Mouse (Mus musculus) hindbrain, embryonic 13.5 days (tissue): ENCODE measurements around the gene Cmtm8. TPM values are rescaled to one million over a fixed set of nuclear protein-coding genes. Genes with fewer than 3 reads are reported as not detected.

Experiments
- ATAC-seq: fragments of 200-750 bp; cut with Nextera tagmentation; 2 replicates; pipeline ENCODE4 v1.8.0; 2017; ENCODE audit warnings: moderate TSS enrichment; ENCODE audit not compliant: low FRiP score
- H3K27ac ChIP-seq: fragments of 300-500 bp; sonication (generic); 2 replicates; pipeline ENCODE4 v1.5.1; 2015; ENCODE audit warnings: inconsistent platforms, mild to moderate bottlenecking, moderate library complexity
- H3K27me3 ChIP-seq: fragments of 300-500 bp; sonication (generic); 2 replicates; pipeline ENCODE4 v1.6.1; 2015; ENCODE audit warnings: mild to moderate bottlenecking, inconsistent platforms
- H3K36me3 ChIP-seq: fragments of 300-500 bp; sonication (generic); 2 replicates; pipeline ENCODE4 v1.6.1; 2015; ENCODE audit warnings: mild to moderate bottlenecking, inconsistent platforms
- H3K4me1 ChIP-seq: fragments of 300-500 bp; sonication (generic); replicated peaks from 2 replicates; pipeline ENCODE4 v1.6.1; 2015; ENCODE audit warnings: inconsistent platforms
- H3K4me2 ChIP-seq: fragments of 300-500 bp; sonication (generic); 2 replicates; pipeline ENCODE4 v1.6.1; 2015; ENCODE audit warnings: inconsistent platforms, mild to moderate bottlenecking, moderate library complexity
- H3K4me3 ChIP-seq: fragments of 300-500 bp; sonication (generic); 2 replicates; pipeline ENCODE4 v1.5.1; 2015; ENCODE audit warnings: mild to moderate bottlenecking, inconsistent platforms
- H3K9ac ChIP-seq: fragments of 300-500 bp; sonication (generic); 2 replicates; pipeline ENCODE4 v1.6.1; 2015; ENCODE audit warnings: mild to moderate bottlenecking, inconsistent platforms
- H3K9me3 ChIP-seq: fragments of 300-500 bp; sonication (generic); 2 replicates; pipeline ENCODE4 v1.6.1; 2016; ENCODE audit warnings: inconsistent platforms
- WGBS: fragments of 180-500 bp; shearing (Covaris S2); methylation state at CpG from one replicate; pipeline ENCODE4 v1.1.7; 2015; 5-methylcytosine and 5-hydroxymethylcytosine counted together
- polyA plus RNA-seq: library from polyadenylated mRNA; unstranded; fragments of >200 nt; fragmentation: Nextera tagmentation; extraction: Ambion mirVana; gene quantifications from 2 replicates; pipeline ENCODE4 v1.2.1, GENCODE M21; 2015

The Cmtm8 gene
- polyA plus RNA-seq, 1 experiment from 2014 or later: 15.8 TPM

GRCm38 (mm10) chr9:114779984-114780745, 63.8 kb downstream of the Cmtm8 start:
- ATAC-seq: 0 out of 2 replicates have a peak, but pooled peaks have one; percentile 35
- Histone ChIP-seq H3K4me1 (peaks cover 28% of the 10 kb centered on the region), H3K36me3 (no peaks in the 10 kb centered on the region), H3K4me3 (peak overlapping the region; percentile 53; the same call in 1 of the 2 replicates), H3K9me3 (no peaks in the 10 kb centered on the region), H3K4me2 (peak overlapping the region; percentile 87), H3K9ac (no peak overlapping the region), H3K27ac (no peak overlapping the region), H3K27me3 (peaks cover 21% of the 10 kb centered on the region)
- WGBS: 35% methylated on average over 23 of the region's 23 CpGs

- WGBS: 90% methylated on average over 7 of the region's 7 CpGs
- H3K4me1 ChIP-seq: peaks cover 35% of the 10 kb centered on the region
- no peak overlapping the region for H3K9ac ChIP-seq
- no peak for ATAC-seq
- no peak overlapping the region for H3K4me2 ChIP-seq
- peaks cover 21% of the 10 kb centered on the region for H3K27me3 ChIP-seq
- no peaks in the 10 kb centered on the region for H3K9me3 ChIP-seq
- no peak overlapping the region for H3K4me3 ChIP-seq
- no peaks in the 10 kb centered on the region for H3K36me3 ChIP-seq
- H3K27ac ChIP-seq: no peak overlapping the region
These were observed 65.1 kb downstream of the Cmtm8 start for GRCm38 (mm10) chr9:114778877-114779276.

GRCm38 (mm10) chr9:114778047-114778390, 65.9 kb downstream of the Cmtm8 start:
- ATAC-seq: no peak
- WGBS: 88% methylated on average over 7 of the region's 7 CpGs

GRCm38 (mm10) chr9:114777178-114778046, 66.5 kb downstream of the Cmtm8 start:
- ATAC-seq: no peak
- no peak overlapping the region for H3K9ac ChIP-seq

More at GRCm38 (mm10) chr9:114778047-114778390, 65.9 kb downstream of the Cmtm8 start:
- Histone ChIP-seq H3K9me3 (no peaks in the 10 kb centered on the region), H3K27ac (no peak overlapping the region), H3K36me3 (no peaks in the 10 kb centered on the region), H3K4me2 (no peak overlapping the region), H3K4me3 (no peak overlapping the region), H3K27me3 (peaks cover 21% of the 10 kb centered on the region), H3K4me1 (peaks cover 36% of the 10 kb centered on the region), H3K9ac (no peak overlapping the region)

GRCm38 (mm10) chr9:114776361-114776760, 67.6 kb downstream of the Cmtm8 start:
- no peak overlapping the region for H3K9ac ChIP-seq
- no peak overlapping the region for H3K4me3 ChIP-seq
- WGBS: 93% methylated on average over 3 of the region's 3 CpGs
- H3K4me2 ChIP-seq: no peak overlapping the region
- no peaks in the 10 kb centered on the region for H3K9me3 ChIP-seq
- H3K27me3 ChIP-seq: peaks cover 11% of the 10 kb centered on the region; the same call in 1 of the 2 replicates
- no peak for ATAC-seq
- no peaks in the 10 kb centered on the region for H3K36me3 ChIP-seq
- H3K27ac ChIP-seq: no peak overlapping the region
- peaks cover 29% of the 10 kb centered on the region for H3K4me1 ChIP-seq

More at GRCm38 (mm10) chr9:114777178-114778046, 66.5 kb downstream of the Cmtm8 start:
- no peak overlapping the region for H3K4me3 ChIP-seq
- no peaks in the 10 kb centered on the region for H3K36me3 ChIP-seq
- H3K9me3 ChIP-seq: no peaks in the 10 kb centered on the region
- H3K27ac ChIP-seq: no peak overlapping the region
- 89% methylated on average over 6 of the region's 6 CpGs for WGBS
- H3K4me2 ChIP-seq: no peak overlapping the region
- peaks cover 20% of the 10 kb centered on the region for H3K27me3 ChIP-seq
- H3K4me1 ChIP-seq: peaks cover 36% of the 10 kb centered on the region

- peaks cover 5% of the 10 kb centered on the region; the same call in 1 of the 2 replicates for H3K27me3 ChIP-seq
- H3K27ac ChIP-seq: no peak overlapping the region
- H3K4me2 ChIP-seq: no peak overlapping the region
- no peak overlapping the region for H3K4me3 ChIP-seq
- 64% methylated on average over 4 of the region's 4 CpGs for WGBS
- H3K9ac ChIP-seq: 0 out of 2 replicates have a peak overlapping the region, but pooled peaks have one; percentile 31
- no peaks in the 10 kb centered on the region for H3K36me3 ChIP-seq
- no peak for ATAC-seq
- no peaks in the 10 kb centered on the region for H3K9me3 ChIP-seq
- peaks cover 18% of the 10 kb centered on the region for H3K4me1 ChIP-seq
These were observed 68.7 kb downstream of the Cmtm8 start for GRCm38 (mm10) chr9:114775272-114775671.

GRCm38 (mm10) chr9:114774629-114775028, 69.3 kb downstream of the Cmtm8 start:
- H3K4me3 ChIP-seq: no peak overlapping the region
- no peak overlapping the region for H3K27ac ChIP-seq
- no peaks in the 10 kb centered on the region for H3K9me3 ChIP-seq
- H3K4me2 ChIP-seq: no peak overlapping the region
- 0 out of 2 replicates have a peak overlapping the region, but pooled peaks have one; percentile 31 for H3K9ac ChIP-seq
- ATAC-seq: no peak
- H3K27me3 ChIP-seq: peaks cover 3% of the 10 kb centered on the region; the same call in 1 of the 2 replicates
- 85% methylated on average over 6 of the region's 6 CpGs for WGBS
- no peaks in the 10 kb centered on the region for H3K36me3 ChIP-seq
- peaks cover 14% of the 10 kb centered on the region for H3K4me1 ChIP-seq

GRCm38 (mm10) chr9:114771565-114771964, 72.4 kb downstream of the Cmtm8 start:
- Histone ChIP-seq H3K4me2 (no peak overlapping the region), H3K27ac (no peak overlapping the region), H3K27me3 (peaks cover 3% of the 10 kb centered on the region; the same call in 1 of the 2 replicates), H3K36me3 (no peaks in the 10 kb centered on the region), H3K4me1 (peaks cover 29% of the 10 kb centered on the region), H3K9me3 (no peaks in the 10 kb centered on the region), H3K4me3 (no peak overlapping the region), H3K9ac (no peak overlapping the region)
- WGBS: 84% methylated on average over 7 of the region's 7 CpGs
- no peak for ATAC-seq

- no peak overlapping the region for H3K9ac ChIP-seq
- H3K9me3 ChIP-seq: peaks cover 4% of the 10 kb centered on the region; the same call in 1 of the 2 replicates
- peaks cover 26% of the 10 kb centered on the region for H3K4me1 ChIP-seq
- no peak overlapping the region for H3K27ac ChIP-seq
- H3K36me3 ChIP-seq: no peaks in the 10 kb centered on the region
- no peak overlapping the region for H3K4me3 ChIP-seq
- no peak for ATAC-seq
- WGBS: 83% methylated on average over 4 of the region's 4 CpGs
- H3K4me2 ChIP-seq: no peak overlapping the region
- H3K27me3 ChIP-seq: peaks cover 3% of the 10 kb centered on the region; the same call in 1 of the 2 replicates
These were observed 73.7 kb downstream of the Cmtm8 start for GRCm38 (mm10) chr9:114770224-114770623.

- no peaks in the 10 kb centered on the region for H3K36me3 ChIP-seq
- H3K4me2 ChIP-seq: no peak overlapping the region
- no peak overlapping the region for H3K9ac ChIP-seq
- ATAC-seq: no peak
- H3K27ac ChIP-seq: peak overlapping the region; percentile 61; the same call in 1 of the 2 replicates
- H3K4me1 ChIP-seq: peaks cover 15% of the 10 kb centered on the region
- H3K9me3 ChIP-seq: peaks cover 4% of the 10 kb centered on the region; the same call in 1 of the 2 replicates
- 47% methylated on average over 10 of the region's 10 CpGs for WGBS
- H3K4me3 ChIP-seq: no peak overlapping the region
- peaks cover 3% of the 10 kb centered on the region; the same call in 1 of the 2 replicates for H3K27me3 ChIP-seq
These were observed 75.9 kb downstream of the Cmtm8 start for GRCm38 (mm10) chr9:114768066-114768465.

GRCm38 (mm10) chr9:114767507-114767906, 76.4 kb downstream of the Cmtm8 start:
- peaks cover 6% of the 10 kb centered on the region; the same call in 1 of the 2 replicates for H3K27me3 ChIP-seq
- 78% methylated on average over 2 of the region's 2 CpGs for WGBS
- no peak overlapping the region for H3K9ac ChIP-seq
- peak overlapping the region; percentile 61 for H3K27ac ChIP-seq
- no peak for ATAC-seq
- H3K4me1 ChIP-seq: peaks cover 15% of the 10 kb centered on the region
- no peak overlapping the region for H3K4me2 ChIP-seq
- peaks cover 4% of the 10 kb centered on the region; the same call in 1 of the 2 replicates for H3K9me3 ChIP-seq
- H3K36me3 ChIP-seq: no peaks in the 10 kb centered on the region
- no peak overlapping the region for H3K4me3 ChIP-seq

- ATAC-seq: peak; percentile 73
- H3K36me3 ChIP-seq: no peaks in the 10 kb centered on the region
- H3K9ac ChIP-seq: no peak overlapping the region
- 0 out of 2 replicates have a peak overlapping the region, but pooled peaks have one; percentile 10 for H3K4me2 ChIP-seq
- H3K4me1 ChIP-seq: peaks cover 15% of the 10 kb centered on the region
- no peak overlapping the region for H3K4me3 ChIP-seq
- H3K9me3 ChIP-seq: peaks cover 4% of the 10 kb centered on the region; the same call in 1 of the 2 replicates
- peaks cover 6% of the 10 kb centered on the region; the same call in 1 of the 2 replicates for H3K27me3 ChIP-seq
- 46% methylated on average over 13 of the region's 13 CpGs for WGBS
- H3K27ac ChIP-seq: peak overlapping the region; percentile 61
These were observed 76.9 kb downstream of the Cmtm8 start for GRCm38 (mm10) chr9:114767030-114767429.
